Mouse (Mus musculus) c-Kit-positive CD71-positive TER-119-negative erythroid progenitor cells, embryonic 14.5 days (primary cell): ENCODE measurements around the gene Myh11.
A peak's percentile ranks its signal among the peaks of the same experiment; 100 is the strongest.
"Not testable (repeated sequence)": the region's sequence is repeated elsewhere in the genome, so short reads cannot be mapped to it uniquely, and the experiment has no call there.

Experiments used
- DNase-seq: peaks from one replicate; pipeline ENCODE4 v3.0.0-alpha.2; 2013; ENCODE audit warnings: low read depth

Myh11 gene

GRCm38 (mm10) chr16:14162988-14163416 is 128.2 kb downstream of the Myh11 start, which contains the start of the genes Nde1 and Marf1:
Gene Nde1, plus strand, starts transcription at chr16:14163275.
Gene Marf1, minus strand, starts transcription at chr16:14163351.
- peak; percentile 92 for DNase-seq

GRCm38 (mm10) chr16:14160941-14161340 is 130.2 kb downstream of the Myh11 start:
- no peak for DNase-seq

GRCm38 (mm10) chr16:14159746-14160131 is 131.4 kb downstream of the Myh11 start:
- DNase-seq: peak; percentile 73

GRCm38 (mm10) chr16:14158936-14159745 is 132.0 kb downstream of the Myh11 start:
- DNase-seq: peak; percentile 97

GRCm38 (mm10) chr16:14158536-14158935 is 132.6 kb downstream of the Myh11 start:
- DNase-seq: no peak

GRCm38 (mm10) chr16:14156312-14156711 is 134.9 kb downstream of the Myh11 start:
- no peak for DNase-seq

GRCm38 (mm10) chr16:14155638-14156037 is 135.5 kb downstream of the Myh11 start:
- DNase-seq: not testable (repeated sequence)

GRCm38 (mm10) chr16:14151718-14152117 is 139.5 kb downstream of the Myh11 start:
- DNase-seq: no peak

GRCm38 (mm10) chr16:14147712-14148111 is 143.5 kb downstream of the Myh11 start:
- DNase-seq: no peak
